Mouse (Mus musculus): ENCODE measurements around the gene Ccdc74a. TPM values are rescaled to one million over a fixed set of nuclear protein-coding genes. Genes with fewer than 3 reads are reported as not detected.

The Ccdc74a gene
- polyA plus RNA-seq, 1 experiment: 112 TPM

DNA sequence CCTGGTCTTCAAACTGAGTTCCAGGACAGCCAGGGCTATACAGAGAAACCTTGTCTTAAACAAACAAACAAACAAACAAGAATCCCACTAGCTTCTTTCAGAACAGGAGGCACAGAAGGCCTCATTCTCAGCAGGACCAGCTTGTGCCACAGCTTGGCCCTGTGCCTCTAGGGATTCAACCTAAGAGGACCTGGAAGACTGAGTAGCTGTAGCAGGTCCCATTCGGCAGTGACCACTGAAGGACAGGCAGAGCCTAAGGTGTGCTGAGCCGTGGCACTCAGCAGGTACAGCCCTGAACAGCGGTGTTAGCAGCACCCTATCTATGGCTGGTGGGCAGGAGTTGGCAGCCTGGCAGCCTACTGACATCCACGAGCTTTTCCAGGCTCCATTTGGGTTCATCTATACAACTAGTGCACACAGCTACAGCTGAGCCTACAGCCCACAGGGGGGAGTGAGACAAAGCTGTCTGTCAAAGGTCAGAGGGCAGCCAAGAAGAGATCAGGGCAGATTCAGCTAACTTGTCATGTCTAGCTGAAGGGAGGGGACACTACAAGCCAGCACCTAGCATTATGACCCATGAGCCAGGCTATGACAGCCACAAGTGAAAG, 8.0 kb downstream of the Ccdc74a start:
- Histone ChIP-seq H3K4me1 (ENCODE audit: control insufficient read depth, insufficient read depth, low read length) (peaks cover 64% of the 10 kb centered on the region), H3K27me3 (ENCODE audit: control insufficient read depth, insufficient read depth, low read length) (no peaks in the 10 kb centered on the region), H3K4me3 (replicated peaks; ENCODE audit: insufficient read depth, low read depth, low read length) (no peak overlapping the region), H3K27ac (ENCODE audit: insufficient read depth, low read length) (peak overlapping the region; percentile 47)
- WGBS: 19% methylated on average over 4 of the region's 4 CpGs
- peak; percentile 51 to 60 for DNase-seq
- TF ChIP-seq POLR2A (IDR thresholded peaks at IDR 0.05; ENCODE audit: borderline replicate concordance, insufficient read depth, low read length) (no peak), CTCF (IDR thresholded peaks at IDR 0.05; ENCODE audit: borderline replicate concordance, insufficient read depth, low read depth, low read length) (no peak)

DNA sequence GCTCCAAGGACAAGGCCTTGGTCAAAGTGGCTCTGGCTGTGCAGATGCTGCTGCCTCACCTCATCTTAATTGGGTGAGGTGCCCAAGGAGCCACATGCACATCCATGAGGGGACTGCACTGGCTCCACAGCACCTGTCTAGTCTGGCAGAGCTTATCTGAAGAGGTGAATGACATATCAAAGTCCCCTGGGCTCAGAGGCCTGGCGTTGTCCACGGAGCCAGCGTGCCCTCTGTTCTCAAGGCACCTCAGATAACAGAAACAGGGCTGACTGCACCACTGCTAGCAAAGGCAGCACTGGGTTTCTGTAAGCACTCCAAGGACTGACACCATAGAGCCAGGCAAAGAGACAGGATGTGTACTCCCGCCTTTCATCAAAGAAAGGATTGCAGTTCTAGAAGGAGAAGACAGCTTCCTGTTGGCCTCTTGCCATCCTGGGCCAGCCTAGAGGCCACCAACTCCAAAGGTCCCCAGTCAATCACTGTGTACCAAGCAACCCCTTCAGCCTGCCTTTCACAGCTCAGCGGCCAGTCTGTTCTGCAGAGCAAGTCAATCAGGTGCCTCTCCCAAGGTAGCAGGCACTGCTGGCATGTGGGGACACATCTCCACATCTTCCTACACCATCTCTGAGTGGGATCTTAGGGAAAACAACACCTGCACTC, 10.1 kb downstream of the Ccdc74a start:
- Histone ChIP-seq H3K4me1 (ENCODE audit: control insufficient read depth, insufficient read depth, low read length) (peaks cover 47% of the 10 kb centered on the region), H3K4me3 (replicated peaks; ENCODE audit: insufficient read depth, low read depth, low read length) (no peak overlapping the region), H3K27me3 (ENCODE audit: control insufficient read depth, insufficient read depth, low read length) (no peaks in the 10 kb centered on the region), H3K27ac (ENCODE audit: insufficient read depth, low read length) (no peak overlapping the region)
- no peak for DNase-seq
- TF ChIP-seq POLR2A (IDR thresholded peaks at IDR 0.05; ENCODE audit: borderline replicate concordance, insufficient read depth, low read length): no peak
- no peak for TF ChIP-seq CTCF (IDR thresholded peaks at IDR 0.05; ENCODE audit: borderline replicate concordance, insufficient read depth, low read depth, low read length)
- WGBS: 74% methylated on average over 5 of the region's 5 CpGs

- H3K27me3 ChIP-seq (ENCODE audit: control insufficient read depth, insufficient read depth, low read length): no peaks in the 10 kb centered on the region
- TF ChIP-seq CTCF (IDR thresholded peaks at IDR 0.05; ENCODE audit: borderline replicate concordance, insufficient read depth, low read depth, low read length): no peak
- no peak for TF ChIP-seq POLR2A (IDR thresholded peaks at IDR 0.05; ENCODE audit: borderline replicate concordance, insufficient read depth, low read length)
- H3K4me3 ChIP-seq (replicated peaks; ENCODE audit: insufficient read depth, low read depth, low read length): no peak overlapping the region
Observed at GRCm38 (mm10) chr16:17665568-17665967, 19.3 kb downstream of the Ccdc74a start.

GRCm38 (mm10) chr16:17669886-17670285, 23.6 kb downstream of the Ccdc74a start:
- TF ChIP-seq CTCF (IDR thresholded peaks at IDR 0.05; ENCODE audit: borderline replicate concordance, insufficient read depth, low read depth, low read length) (no peak), POLR2A (IDR thresholded peaks at IDR 0.05; ENCODE audit: borderline replicate concordance, insufficient read depth, low read length) (no peak)
- Histone ChIP-seq H3K27me3 (ENCODE audit: control insufficient read depth, insufficient read depth, low read length) (no peaks in the 10 kb centered on the region), H3K27ac (ENCODE audit: insufficient read depth, low read length) (peak overlapping the region; percentile 26), H3K4me3 (replicated peaks; ENCODE audit: insufficient read depth, low read depth, low read length) (no peak overlapping the region), H3K4me1 (ENCODE audit: control insufficient read depth, insufficient read depth, low read length) (peaks cover 14% of the 10 kb centered on the region)
- DNase-seq: peak; percentile 46 to 48

More at GRCm38 (mm10) chr16:17665568-17665967, 19.3 kb downstream of the Ccdc74a start:
- no peak for DNase-seq
- Histone ChIP-seq H3K27ac (ENCODE audit: insufficient read depth, low read length) (no peak overlapping the region), H3K4me1 (ENCODE audit: control insufficient read depth, insufficient read depth, low read length) (peaks cover 10% of the 10 kb centered on the region)

DNA sequence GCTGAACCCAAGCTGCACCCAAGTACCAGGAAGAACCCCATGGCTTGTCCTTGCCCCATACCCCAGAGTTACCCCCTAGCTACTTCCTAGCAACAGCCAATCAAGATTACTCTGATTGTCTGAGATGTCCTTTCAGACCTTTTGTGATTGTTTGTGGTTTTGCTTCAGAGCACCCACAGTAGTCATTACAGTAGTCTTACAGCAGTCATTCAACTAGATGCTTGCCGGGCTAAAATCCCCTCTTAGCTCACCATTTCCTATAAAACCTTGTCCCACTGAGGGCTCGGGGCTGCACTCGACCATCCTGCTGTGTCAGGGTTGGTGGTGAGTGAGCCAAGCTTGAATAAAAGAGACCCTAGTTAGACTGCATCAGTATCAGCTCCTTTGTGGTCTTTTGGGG, 48.6 kb downstream of the Ccdc74a start:
- Histone ChIP-seq H3K4me1 (ENCODE audit: control insufficient read depth, insufficient read depth, low read length) (no peaks in the 10 kb centered on the region), H3K4me3 (replicated peaks; ENCODE audit: insufficient read depth, low read depth, low read length) (no peak overlapping the region), H3K27me3 (ENCODE audit: control insufficient read depth, insufficient read depth, low read length) (no peaks in the 10 kb centered on the region), H3K27ac (ENCODE audit: insufficient read depth, low read length) (no peak overlapping the region)
- 85% methylated on average over 3 of the region's 3 CpGs for WGBS
- DNase-seq: no peak
- TF ChIP-seq POLR2A (IDR thresholded peaks at IDR 0.05; ENCODE audit: borderline replicate concordance, insufficient read depth, low read length): no peak
- no peak for TF ChIP-seq CTCF (IDR thresholded peaks at IDR 0.05; ENCODE audit: borderline replicate concordance, insufficient read depth, low read depth, low read length)

Other genes starting within 250 kb of the Ccdc74a start
- gene Snap29, start 240.5 kb upstream of the Ccdc74a start, polyA plus RNA-seq (2012; rRNA removed): 9.4 and 10.1 TPM in 2 replicates
- 251 and 265 TPM in 2 replicates for gene Pi4ka, start 240.2 kb upstream of the Ccdc74a start, polyA plus RNA-seq (2012; rRNA removed)
- gene Crkl, start 194.5 kb upstream of the Ccdc74a start, polyA plus RNA-seq (2012; rRNA removed): 37.9 and 41.0 TPM in 2 replicates
- gene Aifm3, start 156.9 kb upstream of the Ccdc74a start, polyA plus RNA-seq (2012; rRNA removed): 472 and 503 TPM in 2 replicates
- 240 and 242 TPM in 2 replicates for gene Lztr1, start 137.8 kb upstream of the Ccdc74a start, polyA plus RNA-seq (2012; rRNA removed)
- gene Thap7, start 115.3 kb upstream of the Ccdc74a start, polyA plus RNA-seq (2012; rRNA removed): 74.3 TPM in 2 replicates
- gene Lrrc74b, start 85.2 kb upstream of the Ccdc74a start, polyA plus RNA-seq (2012; rRNA removed): 0.36 and 0.89 TPM in 2 replicates
- 4.8 and 6.5 TPM in 2 replicates for gene P2rx6, start 84.6 kb upstream of the Ccdc74a start, polyA plus RNA-seq (2012; rRNA removed)
- gene Slc7a4, start 63.3 kb upstream of the Ccdc74a start, polyA plus RNA-seq (2012; rRNA removed): 40.8 and 46.2 TPM in 2 replicates
- gene Smpd4, start 27.1 kb upstream of the Ccdc74a start, polyA plus RNA-seq (2012; rRNA removed): 113 and 125 TPM in 2 replicates
- 73.1 and 78.7 TPM in 2 replicates for gene Med15, start 86.4 kb downstream of the Ccdc74a start, polyA plus RNA-seq (2012; rRNA removed)
- gene Klhl22, start 113.1 kb downstream of the Ccdc74a start, polyA plus RNA-seq (2012; rRNA removed): 101 and 106 TPM in 2 replicates
- gene Scarf2, start 150.8 kb downstream of the Ccdc74a start, polyA plus RNA-seq (2012; rRNA removed): 2.1 and 2.5 TPM in 2 replicates
- gene B830017H08Rik, start 186.7 kb downstream of the Ccdc74a start, polyA plus RNA-seq (2012; rRNA removed): 4.3 and 4.7 TPM in 2 replicates
- gene Car15, start 191.9 kb downstream of the Ccdc74a start, polyA plus RNA-seq (2012; rRNA removed): 48.4 and 58.9 TPM in 2 replicates
- 9.1 and 9.2 TPM in 2 replicates for gene Gm20518, start 245.2 kb downstream of the Ccdc74a start, polyA plus RNA-seq (2012; rRNA removed)
- 0.08 and 0.11 TPM in 2 replicates for gene Tssk1, start 247.8 kb downstream of the Ccdc74a start, polyA plus RNA-seq (2012; rRNA removed)

All from cerebellum, adult 2 months (tissue).